Comparison of ENCODE assay signal across 9 mouse cellular contexts in genomic region chr11:106581357-106581756, GRCm38 (mm10).
"Had no signal": no experiment of that assay in that cellular context is flagged by ENCODE, and none has a peak within 500 bp of the region (broad histone marks: within the 10 kb centered on the region; RNA-seq: fewer than 3 reads in every experiment).

No protein-coding gene starts in this region.

- H3K4me3 ChIP-seq: left cerebral cortex, adult 2 months; limb, embryonic 15.5 days; midbrain, embryonic 12.5 days had no signal

- H3K27ac ChIP-seq: left cerebral cortex, adult 2 months; limb, embryonic 15.5 days; midbrain, embryonic 12.5 days had no signal

- H3K27me3 ChIP-seq: limb, embryonic 15.5 days; midbrain, embryonic 12.5 days had no signal

- H3K36me3 ChIP-seq: limb, embryonic 15.5 days; midbrain, embryonic 12.5 days had no signal

- H3K9ac ChIP-seq: limb, embryonic 15.5 days; midbrain, embryonic 12.5 days had no signal

- ATAC-seq: midbrain, embryonic 16.5 days had no signal

- H3K4me1 ChIP-seq: midbrain, embryonic 12.5 days had no signal

- DNase-seq: kidney, adult 8-10 months; kidney, postnatal 25 days; lung, adult 18-20 months; right cerebral cortex, postnatal 14 days; thymus, postnatal 36 days had no signal
